Mouse (Mus musculus) monocyte, adult 5-6 weeks (primary cell): Measurements from ENCODE around the gene Atp8a1. TPM values are rescaled to one million over a fixed set of nuclear protein-coding genes. Genes with fewer than 3 reads are reported as not detected.

Experiments
- ATAC-seq: fragments of 153-309, 156-312 bp; replicated peaks from 2 replicates; pipeline ENCODE4 v1.8.0; 2017; ENCODE audit warnings: mild to moderate bottlenecking; ENCODE audit not compliant: low TSS enrichment, insufficient number of reproducible peaks, severe bottlenecking, poor library complexity, low FRiP score
- total RNA-seq: library from RNA; stranded (forward); fragments of 200-1000, 200-491, 200-594 nt; gene quantifications from 3 replicates; pipeline ENCODE4 v1.2.3, GENCODE M21; 2017

Gene Atp8a1
- total RNA-seq, 1 experiment from 2014 or later: 30.1 TPM

DNA sequence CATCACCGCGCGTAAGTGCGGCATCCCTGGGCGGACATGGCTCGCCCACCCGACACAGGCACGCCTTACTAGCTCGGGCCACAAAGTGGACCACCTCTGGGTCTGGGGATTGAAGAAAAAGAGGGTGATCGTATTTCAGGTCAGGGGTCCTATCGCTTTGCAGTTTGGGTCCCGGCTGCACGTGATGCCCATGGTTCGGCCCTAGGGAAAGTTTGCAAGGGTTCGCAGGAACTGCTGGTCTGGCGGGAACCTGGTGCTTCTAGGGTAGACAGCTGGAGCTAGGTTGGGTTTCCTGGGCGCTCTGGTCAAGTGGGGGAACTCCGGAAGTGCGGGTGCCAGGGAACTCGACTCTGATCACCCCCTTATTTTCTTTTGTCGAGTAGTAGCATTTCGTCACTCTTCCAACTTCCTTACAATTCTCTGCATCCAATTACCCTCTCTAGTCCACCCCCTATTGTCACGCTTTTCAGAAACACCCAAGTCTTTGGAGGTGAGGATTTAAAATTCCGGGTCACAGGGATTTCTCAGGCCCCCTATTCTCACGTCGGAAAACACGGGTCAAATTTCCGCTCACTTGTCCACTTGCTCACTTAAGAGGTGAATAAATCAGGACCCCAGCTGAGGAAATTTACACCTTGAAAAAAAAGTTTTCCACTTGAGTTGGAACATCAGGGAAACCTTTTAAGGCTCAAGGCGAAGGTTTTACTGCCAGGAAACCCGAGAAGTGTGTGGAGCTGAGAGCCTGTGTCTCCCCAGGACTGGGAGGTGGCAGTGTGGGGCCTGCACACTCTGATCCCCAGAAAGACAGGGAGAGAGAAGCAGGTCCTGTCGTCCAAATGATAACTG is 238.3 kb downstream of the Atp8a1 start:
- no peak for ATAC-seq

DNA sequence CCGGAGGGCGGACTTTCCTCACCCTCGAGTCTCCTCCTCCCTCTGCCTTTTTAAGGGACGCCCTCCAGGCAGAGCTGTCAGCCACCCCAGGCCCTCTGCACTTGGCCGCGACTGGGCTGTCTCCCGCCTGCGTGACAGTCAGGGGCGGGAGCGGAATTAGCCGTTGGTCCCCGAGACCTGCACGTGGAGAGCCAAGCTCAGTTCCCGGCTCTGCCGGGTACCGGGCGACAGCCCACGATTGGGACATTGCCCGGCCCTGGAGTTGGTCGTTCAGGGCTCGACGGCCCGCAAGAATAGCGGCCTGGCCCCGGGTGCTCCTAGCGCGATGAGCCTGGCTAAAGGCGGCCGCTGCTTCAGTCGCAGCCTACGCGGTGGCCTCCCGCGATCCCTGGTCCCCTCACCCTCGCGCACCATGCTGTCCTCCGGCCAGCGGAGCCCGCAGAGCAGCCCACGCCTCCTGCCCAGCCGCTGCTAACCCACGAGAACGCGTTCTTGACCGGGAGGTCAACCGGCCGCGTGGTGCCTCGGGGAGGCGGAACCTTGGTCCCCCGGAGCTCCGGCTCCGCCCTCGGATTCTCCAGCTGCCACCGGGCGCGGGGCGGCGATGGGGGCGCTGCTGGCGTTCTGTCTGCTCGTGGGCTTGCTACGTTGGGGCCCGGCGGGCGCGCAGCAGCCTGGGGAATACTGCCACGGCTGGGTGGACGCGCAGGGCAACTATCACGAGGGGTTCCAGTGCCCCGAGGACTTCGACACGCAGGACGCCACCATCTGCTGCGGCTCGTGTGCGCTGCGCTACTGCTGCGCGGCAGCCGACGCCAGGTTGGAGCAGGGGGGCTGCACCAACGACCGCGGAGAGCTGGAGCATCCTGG is 239.2 kb downstream of the Atp8a1 start, which contains the start of gene Shisa3:
Gene Shisa3, plus strand, starts transcription at position 79 of the 870 bp plus-strand sequence.
- ATAC-seq: no peak

DNA sequence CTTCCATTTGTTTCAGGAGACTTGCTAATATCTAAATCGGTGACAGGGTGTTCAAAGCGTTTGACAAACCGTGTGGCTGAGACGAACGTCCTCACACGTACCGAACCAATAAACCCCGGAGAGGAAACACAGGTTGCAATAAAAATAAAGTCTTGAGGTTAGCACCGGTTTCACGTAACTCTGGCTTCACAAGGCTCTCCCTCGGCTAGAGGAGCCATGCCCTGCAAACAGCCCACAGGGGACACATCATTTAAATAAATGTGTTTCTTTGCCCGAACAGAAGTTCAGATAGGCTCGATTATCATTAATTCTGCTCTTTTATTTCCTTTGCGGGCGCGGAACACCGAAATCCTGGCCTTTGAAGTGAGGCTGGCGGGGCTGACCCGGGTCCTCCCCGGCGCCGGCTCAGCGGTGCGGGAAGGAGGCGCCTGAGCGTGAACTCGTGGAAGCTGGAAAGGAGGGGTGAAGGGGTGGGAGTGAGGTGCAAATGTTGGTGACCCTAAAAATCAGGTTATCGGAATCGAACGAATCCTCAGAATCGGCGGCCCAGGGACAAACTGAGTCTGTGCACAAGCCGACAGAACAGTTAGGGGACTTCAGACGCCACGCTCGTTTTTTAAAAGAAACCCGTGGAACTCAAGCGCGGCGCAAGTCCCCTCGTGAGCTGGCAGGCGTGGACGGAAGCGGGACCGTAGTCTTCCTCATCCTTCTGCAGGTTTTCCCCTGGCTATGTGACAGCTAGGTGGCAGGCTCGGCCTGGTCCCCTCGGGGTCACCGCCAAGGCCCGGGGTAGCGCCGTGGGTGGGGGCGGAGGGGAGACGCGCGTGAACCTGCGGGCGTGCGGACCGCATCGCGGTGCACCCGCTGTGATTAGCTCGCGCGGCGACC is 240.1 kb downstream of the Atp8a1 start:
- no peak for ATAC-seq

DNA sequence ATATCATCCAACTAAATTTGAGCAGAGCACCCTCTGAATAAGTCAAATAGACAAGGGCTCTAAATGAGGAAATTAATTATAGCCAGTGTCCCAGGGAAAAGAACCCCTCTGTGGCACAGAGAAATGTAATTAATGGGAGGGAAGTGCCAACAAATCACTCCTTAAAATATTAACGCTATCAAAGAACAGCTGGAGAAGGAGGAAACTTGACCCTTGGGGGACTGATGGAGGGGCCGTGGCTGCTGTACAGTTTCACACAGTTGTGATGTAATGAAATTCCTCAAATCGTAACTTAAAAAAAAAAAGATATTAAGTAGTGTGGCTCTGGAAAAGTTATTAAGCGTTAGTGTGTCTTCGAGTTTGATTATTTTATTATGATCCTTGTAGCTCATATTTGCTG is 241.3 kb downstream of the Atp8a1 start:
- ATAC-seq: no peak

DNA sequence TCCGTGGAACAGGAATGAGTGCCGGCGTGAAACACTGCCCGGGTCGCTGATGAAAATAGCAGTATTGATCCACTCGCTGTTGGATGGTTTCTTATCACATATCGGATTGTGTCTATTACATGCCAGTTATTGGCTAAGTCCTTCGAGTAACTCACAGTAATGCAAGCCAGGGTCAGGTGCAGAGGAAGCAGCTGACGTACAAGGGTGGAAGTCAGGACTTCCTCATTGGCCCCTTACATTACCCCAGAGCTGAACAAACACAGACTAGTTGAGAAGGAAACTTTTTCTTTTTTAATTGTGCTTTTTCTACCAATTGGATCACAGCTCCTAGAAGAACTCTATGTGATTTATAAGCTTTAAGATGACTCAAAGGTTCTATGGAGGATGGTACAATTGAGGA is 247.3 kb downstream of the Atp8a1 start:
- ATAC-seq: no peak

DNA sequence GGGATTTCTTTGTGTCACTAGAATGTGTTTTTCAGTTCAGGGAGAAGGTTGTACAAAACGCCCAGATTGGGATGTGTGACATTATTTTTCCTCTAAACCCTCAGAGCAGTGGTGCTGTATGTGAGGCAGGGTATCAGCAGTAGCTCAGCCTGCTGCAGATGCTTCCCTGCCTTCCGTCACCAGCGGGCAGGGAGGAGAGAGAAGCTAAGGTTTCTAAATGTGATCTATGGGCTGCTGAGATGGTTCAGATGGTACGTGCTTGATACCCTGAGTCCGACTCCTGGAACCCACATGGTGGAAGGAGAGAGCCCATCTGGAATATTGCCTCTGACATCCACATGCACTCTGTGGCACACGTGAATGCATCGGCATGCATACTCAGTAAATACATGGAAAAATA is 251.6 kb downstream of the Atp8a1 start:
- no peak for ATAC-seq

DNA sequence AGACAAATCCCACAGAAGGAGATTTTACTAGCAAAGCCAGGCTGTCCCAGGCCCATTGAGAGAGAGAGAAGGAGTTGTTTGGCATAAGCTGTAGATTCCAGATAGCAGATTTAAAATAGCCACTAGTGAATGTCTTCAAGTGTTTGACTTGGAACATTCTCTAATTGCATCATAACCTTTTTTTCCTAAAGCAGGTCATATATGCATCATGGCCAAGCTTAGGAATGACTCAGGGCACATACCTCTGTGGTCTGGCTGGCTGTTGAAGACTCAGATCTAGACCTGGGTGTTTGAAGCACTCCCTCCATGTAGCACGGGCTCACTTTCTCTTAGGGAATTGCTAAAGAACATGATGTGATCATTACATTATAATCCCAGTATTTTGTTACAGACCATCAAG is 252.2 kb downstream of the Atp8a1 start:
- ATAC-seq: no peak

DNA sequence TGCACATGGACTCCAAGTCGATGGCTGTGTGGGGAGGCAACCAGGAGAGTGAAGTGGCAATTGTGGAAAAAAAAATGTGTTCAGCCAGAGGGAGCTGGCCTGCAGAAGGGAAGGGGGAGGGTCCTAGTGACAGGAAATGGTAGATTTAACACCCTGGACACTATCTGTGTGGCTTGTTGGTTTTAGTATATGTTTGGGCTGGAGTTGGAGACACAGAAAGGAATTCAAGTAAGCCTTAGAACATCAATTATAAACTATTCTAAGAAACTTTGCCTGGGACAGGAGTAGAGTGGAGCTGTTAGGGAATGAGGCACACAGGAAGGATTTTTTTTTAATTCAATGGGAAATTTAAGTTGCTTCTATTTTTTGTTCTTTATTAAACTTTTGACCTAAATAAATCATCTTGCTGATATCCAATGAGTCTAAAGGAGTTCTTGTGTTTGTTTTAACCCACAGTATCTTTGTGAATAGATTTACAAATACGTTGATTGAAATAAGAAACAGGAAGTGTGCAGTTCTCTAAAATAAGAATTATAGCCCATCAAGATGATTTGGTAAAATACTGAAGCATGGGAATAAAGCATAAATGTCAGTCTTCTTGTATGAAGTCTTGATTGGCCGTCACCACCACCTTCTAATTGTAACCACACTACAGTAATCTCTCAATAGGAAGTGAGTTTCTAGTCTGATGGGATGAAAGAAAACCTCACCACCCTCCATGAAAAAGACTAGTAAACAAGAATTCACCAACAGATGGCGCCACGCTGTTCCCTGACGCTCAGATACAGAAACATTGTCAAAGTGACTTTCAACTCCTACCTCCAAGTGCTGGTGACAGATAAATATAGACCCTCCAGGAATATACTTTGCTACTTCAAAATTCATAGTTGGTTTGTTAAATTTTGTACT is 267.3 kb downstream of the Atp8a1 start:
- no peak for ATAC-seq

DNA sequence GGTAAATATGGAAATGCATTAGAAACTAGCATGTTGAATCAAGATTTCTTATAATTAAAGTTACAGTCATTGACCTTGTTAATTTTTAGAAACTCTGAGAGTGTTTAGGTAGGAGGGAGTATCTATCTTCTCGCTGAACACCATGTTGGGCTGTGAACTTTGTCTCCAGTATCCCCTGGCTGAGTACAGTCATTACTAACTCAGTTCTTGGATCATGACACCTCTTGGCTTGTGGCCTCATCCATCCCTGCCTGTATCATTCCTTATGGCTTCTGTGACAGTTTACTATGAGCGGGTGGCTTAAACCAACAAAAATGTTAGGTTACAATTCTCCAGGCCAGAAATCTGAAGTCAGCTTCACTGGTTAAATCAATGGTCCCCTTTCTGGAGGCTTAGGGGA is 271.5 kb downstream of the Atp8a1 start:
- ATAC-seq: no peak

DNA sequence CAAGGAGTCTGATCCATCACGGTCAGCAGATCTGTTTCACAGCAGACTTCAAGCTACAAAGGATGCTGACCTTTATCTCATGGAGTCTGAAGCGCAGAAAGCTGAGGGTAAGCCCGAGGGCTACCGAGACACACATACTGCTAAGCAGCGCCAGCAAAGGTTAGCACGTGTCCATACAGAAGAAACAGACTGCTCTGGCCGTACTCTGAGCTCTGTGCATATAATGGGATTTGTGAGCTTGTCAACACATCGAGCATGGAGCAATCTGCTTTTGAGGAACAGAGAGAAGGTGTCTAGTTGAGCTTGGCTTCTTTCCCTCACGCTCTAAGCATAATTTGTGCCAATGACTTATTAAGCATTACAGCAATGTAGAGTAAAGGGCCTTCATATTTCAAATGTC is 273.2 kb downstream of the Atp8a1 start:
- no peak for ATAC-seq

DNA sequence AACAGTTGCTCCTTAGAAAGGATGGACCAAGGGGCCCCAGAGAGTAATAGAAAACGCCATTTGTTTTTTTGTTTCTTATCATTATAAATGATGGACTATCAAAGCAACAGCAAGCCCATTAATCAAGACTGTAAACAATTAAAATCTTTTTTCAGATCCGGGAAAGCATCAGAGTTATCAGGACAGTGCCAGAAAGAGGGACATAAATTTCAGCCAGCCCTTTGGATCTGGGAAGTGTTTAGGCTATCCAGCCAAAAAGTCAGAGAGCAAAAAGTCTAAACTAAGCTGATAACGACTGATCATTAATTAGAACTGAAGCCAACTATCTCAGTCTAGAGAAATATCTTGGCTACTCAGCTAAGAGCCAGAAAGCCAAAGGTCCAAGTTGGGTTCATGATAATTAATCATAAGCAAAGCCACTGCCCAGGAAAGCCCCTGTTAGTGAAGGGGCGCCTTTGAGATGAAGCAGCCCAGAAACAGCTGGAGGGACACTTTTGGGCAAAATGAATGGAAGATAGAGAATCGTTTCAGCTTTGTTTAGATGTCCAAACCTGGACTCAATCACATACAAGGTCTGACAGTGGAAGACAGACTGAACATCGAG is 274.6 kb downstream of the Atp8a1 start:
- ATAC-seq: no peak

Other genes with a start within 250 kb of the Atp8a1 start
- not detected in 3 replicates for gene Shisa3, start 239.6 kb downstream of the Atp8a1 start, total RNA-seq
- gene Gm5108, start 94.2 kb upstream of the Atp8a1 start, total RNA-seq: not detected in 3 replicates
- gene Gm21905, start 99.0 kb upstream of the Atp8a1 start, total RNA-seq: not detected in 3 replicates
- not detected in 3 replicates for gene Grxcr1, start 184.4 kb upstream of the Atp8a1 start, total RNA-seq